Mouse (Mus musculus) urinary bladder, postnatal 36 days (tissue): Measurements from ENCODE around the gene Skida1.
A peak's percentile ranks its signal among the peaks of the same experiment; 100 is the strongest.

Experiments used
- DNase-seq, 2 experiments: peaks; one replicate each; pipeline ENCODE4 v3.0.0; 2022; ENCODE audit warnings: low spot score in 2 of 2, mixed read lengths in 1 of 2

Skida1 gene

DNA sequence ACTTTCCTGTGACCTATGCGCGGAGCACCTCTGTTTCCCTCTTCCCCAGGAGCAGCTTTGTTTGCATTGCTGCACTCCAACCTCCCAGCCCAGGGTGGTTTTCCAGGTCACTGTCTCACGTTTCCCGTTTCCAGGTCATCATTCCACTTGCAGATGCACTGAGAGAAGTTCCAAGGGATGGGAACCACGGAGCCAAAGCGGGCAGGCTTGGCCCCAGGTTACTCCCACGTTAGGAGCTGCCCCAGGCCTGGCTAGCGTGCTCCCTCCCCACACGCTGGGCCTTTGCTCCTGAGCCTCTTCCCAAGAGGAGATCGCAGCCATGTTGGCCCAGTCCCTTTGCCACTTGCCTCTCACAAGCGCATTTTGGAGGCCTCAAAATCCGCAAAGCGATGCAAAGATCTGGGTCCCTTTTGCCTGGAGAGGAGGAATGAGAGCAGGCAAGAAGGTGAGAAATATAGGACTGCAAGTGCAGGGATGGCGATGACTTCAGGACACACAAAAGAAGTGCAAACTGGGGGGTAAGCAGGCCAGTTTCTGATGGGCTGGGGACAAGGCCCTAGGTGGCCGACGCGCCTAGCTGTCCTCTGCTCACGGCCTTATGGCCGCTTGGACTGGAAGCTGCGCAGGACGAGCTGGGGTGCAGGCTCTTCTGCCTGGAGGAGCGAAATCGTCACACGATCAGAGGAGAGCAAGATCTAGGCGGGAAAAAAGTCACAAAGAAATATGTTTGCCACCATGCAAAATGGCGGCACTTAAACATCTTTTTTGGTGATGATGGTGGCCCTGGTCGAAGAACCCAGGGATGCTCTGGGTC is 8.3 kb downstream of the Skida1 start:
- DNase-seq = no peak

GRCm38 (mm10) chr2:18039566-18040290 is 9.1 kb downstream of the Skida1 start:
- DNase-seq = no peak

- DNase-seq = no peak
These were observed 9.9 kb downstream of the Skida1 start for GRCm38 (mm10) chr2:18038895-18039371.

DNA sequence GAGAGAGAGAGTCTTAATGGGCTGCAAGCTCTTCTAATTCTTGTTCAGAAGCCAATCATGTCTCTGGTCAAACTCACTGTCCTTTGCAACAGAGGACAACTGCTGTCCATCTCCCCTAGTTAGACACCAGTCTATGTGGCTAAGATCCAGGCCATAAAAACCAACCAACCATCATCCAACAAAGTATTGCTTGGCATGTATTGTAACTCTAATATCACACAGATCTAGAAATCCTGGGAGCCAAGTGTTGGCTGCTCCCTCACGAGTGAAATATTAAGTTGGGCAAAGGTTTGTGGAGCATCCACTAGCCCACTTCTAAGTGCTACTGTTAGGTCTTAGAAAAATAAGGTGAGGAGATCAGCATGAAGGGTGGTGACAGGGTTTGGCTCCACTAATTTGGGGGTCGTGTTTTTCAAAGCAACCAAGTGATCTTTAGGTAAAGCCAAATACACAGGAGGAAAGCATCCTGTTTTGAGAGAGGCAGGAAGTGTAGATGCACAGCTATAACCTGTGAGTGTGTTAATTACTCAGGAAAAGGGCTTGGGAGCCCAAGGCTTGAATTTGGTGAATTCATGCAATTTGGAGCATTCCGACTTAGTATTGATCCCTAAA is 10.6 kb downstream of the Skida1 start:
- no peak for DNase-seq

- DNase-seq = no peak
These were observed 11.4 kb downstream of the Skida1 start, which contains the start of gene A930004D18Rik for GRCm38 (mm10) chr2:18037491-18037890. Gene A930004D18Rik (minus strand): TSS chr2:18037737.

- no peak for DNase-seq
These were observed 14.2 kb downstream of the Skida1 start for GRCm38 (mm10) chr2:18034371-18035250.

- DNase-seq = no peak
These were observed 15.4 kb downstream of the Skida1 start for GRCm38 (mm10) chr2:18033166-18034108.

GRCm38 (mm10) chr2:18032538-18032895 is 16.3 kb downstream of the Skida1 start:
- no peak for DNase-seq

DNA sequence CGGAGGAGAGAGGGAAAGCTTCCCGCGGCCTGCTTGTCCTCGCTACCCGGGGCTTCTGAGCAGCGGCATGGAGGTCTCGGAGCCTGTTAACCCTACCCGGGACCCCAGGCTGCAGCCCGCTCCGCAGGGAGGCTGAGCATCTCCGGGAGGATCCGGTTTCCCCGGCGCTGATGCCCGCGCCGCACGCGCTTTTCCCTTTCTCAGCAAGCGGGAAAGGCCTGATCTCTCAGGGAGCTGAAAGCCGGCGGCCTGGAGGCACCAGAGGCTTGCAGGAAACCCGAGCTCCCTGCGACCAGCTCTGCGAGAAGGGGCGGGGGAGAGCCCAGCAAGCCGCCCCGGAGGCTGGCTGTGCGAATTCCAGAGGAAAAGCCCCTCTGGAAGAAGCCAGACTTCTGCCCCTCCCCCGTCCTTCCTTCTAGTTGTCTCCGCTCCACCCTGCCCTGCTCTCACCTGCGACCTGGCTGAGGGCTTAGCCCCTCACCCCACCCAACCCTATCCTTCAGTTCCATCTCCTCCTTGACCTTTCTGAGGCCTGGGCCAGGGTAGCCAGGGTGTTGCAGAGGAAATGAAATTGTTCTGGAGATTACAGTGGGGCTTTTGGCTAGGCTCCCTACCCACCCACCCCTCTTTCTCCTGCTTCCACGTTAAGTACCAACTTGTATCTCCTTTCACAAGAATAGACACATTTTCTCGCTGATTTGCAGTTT is 16.9 kb downstream of the Skida1 start:
- peak in 1 of 2 experiments; percentile 40 for DNase-seq

GRCm38 (mm10) chr2:18031271-18031821 is 17.5 kb downstream of the Skida1 start:
- peak in 1 of 2 experiments; percentile 37 for DNase-seq

DNA sequence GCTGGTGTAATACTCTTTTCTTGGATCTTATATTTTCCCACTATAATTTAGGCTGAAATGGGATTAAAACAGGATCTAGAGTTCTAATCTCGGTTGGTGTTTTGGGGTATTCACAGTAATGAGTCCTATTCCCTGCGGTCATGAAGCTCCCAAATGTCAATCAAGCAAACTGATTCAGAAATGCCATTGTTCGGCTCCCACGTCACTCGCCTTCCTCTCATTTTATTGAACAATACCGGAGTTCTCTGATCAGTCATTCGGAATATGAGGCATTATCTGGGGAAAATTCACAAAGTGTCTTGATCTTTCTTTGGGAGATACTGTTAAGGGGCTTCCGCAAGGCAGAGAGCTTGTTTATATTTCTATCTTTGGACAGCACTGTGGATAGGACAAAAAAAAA is 18.3 kb downstream of the Skida1 start:
- no peak for DNase-seq

DNA sequence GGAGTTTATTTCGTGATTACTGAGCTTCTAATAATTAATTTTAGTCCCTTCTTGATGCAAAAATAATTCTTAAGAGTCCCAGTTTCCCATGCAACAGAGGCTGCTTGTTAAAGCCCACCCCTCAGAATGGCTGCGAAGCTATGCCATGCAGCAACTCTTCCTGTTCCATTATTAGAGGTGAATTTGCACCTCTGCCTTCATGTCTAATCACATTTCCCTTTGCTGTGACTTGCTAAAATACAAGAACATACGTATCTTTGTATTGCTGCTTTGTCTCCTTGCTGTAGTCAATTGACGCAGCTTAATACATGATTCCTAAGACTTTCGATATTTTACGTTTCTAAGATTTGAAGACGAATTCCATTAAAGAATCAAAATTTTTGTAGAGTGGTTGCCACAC is 19.2 kb downstream of the Skida1 start:
- DNase-seq = no peak

DNA sequence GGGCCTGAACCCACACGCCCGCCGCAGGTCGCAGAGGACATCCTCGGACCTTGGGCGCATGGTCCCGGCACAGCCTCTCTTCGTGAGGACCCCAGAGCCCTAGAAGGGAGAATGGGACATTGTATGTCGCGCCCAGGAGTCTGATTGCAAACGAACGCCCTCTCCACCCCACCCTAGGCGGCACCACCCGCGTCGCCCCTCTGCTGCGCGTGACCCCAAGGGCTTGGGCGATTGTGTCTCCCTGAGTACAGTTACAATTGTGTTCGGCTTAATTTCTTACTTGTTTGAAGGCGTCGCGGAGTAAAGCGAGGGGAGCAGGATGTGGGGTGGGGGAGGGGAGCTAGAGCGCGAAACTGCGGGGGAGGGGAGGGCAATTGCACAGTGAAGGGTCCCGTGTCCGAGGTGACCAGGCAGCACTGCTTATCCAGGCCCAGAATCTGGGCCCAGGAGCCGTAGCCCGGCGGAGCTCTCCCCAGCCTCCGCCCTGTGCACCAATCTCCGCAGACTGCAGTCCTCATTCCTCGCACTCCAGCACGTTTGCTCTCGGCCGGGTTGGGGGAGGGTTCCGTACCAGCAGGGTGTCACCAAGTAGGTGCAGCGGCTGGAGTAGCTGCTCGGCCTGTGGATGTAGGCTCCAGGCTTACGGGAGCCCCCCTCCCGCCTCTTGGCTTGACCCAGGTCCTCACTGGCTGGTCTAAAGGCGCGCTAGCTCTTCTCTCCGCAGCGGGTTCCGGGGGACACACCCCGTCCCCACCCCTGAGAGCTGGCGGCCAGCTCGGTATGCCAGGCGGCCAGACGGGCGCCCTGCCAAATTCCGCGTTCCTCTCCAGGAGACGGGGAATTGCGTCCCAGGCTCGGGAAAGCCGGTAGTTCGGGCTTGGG is 20.5 kb downstream of the Skida1 start:
- peak; percentile 79 to 90 for DNase-seq

DNA sequence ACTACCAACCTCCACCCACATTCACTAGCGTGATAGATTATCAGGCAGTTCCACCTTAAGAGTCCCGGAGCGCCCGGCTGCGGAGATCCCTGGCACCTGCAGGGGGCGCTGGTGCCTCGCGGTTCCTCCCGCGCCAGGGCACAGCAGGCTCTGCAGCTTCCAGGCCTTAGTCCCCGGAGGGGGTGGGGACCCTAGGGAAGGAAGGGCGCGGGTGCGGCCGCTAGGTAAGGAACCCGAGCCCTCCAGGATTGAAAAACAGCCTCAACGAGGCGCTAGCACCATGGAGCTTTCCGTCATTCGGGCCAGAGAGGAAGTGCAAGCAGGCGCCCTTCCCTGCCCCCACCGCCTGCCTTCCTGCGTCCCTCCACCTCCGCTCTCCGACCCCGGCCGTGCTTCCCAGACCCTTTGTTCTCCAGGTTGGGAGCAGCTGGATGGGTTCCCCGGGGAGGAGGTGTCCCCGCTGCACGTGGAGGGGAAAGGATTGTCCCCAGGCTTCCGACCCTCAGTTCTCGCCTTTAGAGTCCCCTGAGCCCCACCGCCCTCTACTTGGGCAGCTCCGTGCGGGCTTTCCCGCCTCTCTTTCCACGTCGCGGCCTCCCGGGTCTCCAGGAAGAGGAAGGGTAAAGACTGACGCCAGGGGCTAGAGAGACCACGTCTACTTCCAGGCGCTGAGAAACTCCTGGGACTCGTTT is 21.3 kb downstream of the Skida1 start:
- peak; percentile 91 to 95 for DNase-seq

- peak; percentile 31 to 65 for DNase-seq
These were observed 22.5 kb downstream of the Skida1 start for GRCm38 (mm10) chr2:18026116-18026947.

DNA sequence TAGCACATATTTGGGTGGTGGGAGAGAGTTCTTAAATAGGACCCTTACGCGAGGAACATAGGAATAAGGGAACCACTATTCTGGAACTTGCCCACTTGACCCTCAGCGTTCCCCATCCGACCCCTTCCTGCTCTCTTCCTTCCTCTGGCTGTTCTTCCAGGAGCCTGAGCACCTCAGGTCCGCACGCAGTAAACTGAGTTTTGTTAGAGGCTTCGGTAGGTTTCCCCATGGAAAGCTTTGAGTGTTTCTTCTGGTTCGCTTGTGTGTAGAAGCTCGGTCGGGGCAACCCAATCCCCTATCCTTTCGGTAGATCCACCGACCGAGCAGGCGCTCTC is 23.1 kb downstream of the Skida1 start:
- no peak for DNase-seq

DNA sequence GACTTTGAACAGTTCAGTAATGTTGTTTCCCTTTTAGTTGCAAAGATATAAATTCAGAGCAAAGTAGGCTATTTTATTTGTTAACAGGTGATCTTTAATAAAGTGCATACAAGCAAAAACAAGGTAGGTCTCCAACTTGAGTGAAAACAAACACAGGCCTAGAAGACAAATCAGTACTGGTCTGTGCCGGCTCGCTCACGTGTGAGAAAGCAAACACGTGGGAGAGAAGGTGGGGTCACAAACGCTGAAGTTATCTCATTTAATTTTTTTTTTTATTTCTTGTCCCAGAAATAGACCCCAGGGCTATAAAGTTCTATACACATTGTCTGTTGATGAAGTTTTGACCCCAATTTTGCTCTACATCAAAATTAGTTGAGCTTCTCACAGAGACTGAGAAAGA is 23.7 kb downstream of the Skida1 start:
- DNase-seq = no peak
